Comparison of ENCODE assay signal across 8 mouse cellular contexts in the genomic region with DNA sequence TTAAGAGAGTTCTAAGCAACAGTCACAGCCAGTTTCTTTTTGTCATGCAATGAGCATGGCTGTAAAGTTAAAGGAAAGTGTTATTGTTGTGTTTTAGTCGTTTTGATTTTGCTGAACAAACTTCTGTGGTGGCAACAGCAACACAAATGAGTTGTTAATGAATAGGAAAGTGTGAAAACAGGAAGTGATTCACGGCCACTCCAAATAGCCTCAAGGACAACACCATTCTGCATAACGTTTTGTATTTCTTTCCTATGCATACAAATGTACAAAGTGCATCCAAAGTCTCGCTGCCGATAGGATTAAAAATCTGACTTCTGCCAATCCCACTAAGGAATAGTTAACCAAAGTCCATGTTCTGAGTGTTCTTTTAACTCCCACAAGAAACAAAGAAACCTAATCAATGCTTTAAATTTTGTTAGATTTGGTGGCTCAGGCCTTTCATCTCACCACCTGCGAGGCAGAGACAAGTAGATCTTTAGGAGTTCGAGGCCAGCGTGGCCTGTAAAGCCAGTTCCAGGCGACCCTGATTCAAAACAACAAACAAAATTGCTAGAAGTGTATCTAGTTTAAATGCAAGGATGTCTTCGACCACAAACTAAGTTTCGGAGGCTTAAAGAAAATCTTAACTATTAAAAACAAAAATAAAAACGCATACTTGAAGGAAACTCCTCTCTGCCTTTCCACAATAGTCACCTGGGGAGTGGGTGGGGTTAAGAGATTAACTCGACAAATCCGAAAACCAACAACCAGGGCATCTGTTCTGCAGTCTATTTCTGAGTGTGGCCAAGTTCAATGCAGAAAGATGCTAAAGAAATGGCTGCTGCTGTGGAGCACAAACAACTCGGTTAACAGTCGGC. TPM values are rescaled to one million over a fixed set of nuclear protein-coding genes. Genes with fewer than 3 reads are reported as not detected.
DNase-seq lines count a peak whose midpoint lies in the region; ATAC-seq and TF ChIP-seq lines count a peak whose summit lies in the region.

No protein-coding gene starts in this region.

- intact Hi-C loops in left cerebral cortex, postnatal 14 days (cut with DNase I), result loop anchor here (5.0 kb wide), 1 partner anchor 857 kb away; no protein-coding TSS in a partner anchor

- peaks cover 11% of the 10 kb centered on the region for H3K36me3 ChIP-seq in erythroblast, embryonic 14.5 days (ENCODE audit: control insufficient read depth)
- H3K36me3 ChIP-seq in C2C12 (ENCODE audit: control insufficient read depth, insufficient read depth), result peaks cover 29% of the 10 kb centered on the region
- H3K36me3 ChIP-seq in forebrain, embryonic 11.5 days (ENCODE audit: control insufficient read depth, insufficient read depth, low read length), result peaks cover 7% of the 10 kb centered on the region; the same call in 1 of the 2 replicates
- peaks cover 15% of the 10 kb centered on the region for H3K36me3 ChIP-seq in limb, embryonic 15.5 days
- H3K36me3 ChIP-seq in neural tube, embryonic 14.5 days (ENCODE audit: control insufficient read depth, insufficient read depth, low read length), result peaks cover 3% of the 10 kb centered on the region; the same call in 1 of the 2 replicates

- peak overlapping the region; percentile 70 for H3ac ChIP-seq in C2C12 (ENCODE audit: control insufficient read depth, insufficient read length, low read depth)

- H3K9ac ChIP-seq in forebrain, embryonic 11.5 days (ENCODE audit: low read length), result peak overlapping the region; percentile 85
- peak overlapping the region; percentile 61 for H3K9ac ChIP-seq in limb, embryonic 15.5 days
- H3K9ac ChIP-seq in neural tube, embryonic 14.5 days (replicated peaks; ENCODE audit: low read depth, low read length), result peak overlapping the region; percentile 59

- ATAC-seq in erythroblast, adult 5-6 weeks (replicated peaks; ENCODE audit: low FRiP score, poor library complexity, severe bottlenecking), result no peak; the same call in 1 of the 2 replicates
- no peak for ATAC-seq in forebrain, embryonic 11.5 days (replicated peaks; ENCODE audit: low FRiP score)
- no peak for ATAC-seq in limb, embryonic 15.5 days (ENCODE audit: insufficient number of reproducible peaks, low FRiP score, low TSS enrichment, low read depth)
- no peak for ATAC-seq in neural tube, embryonic 14.5 days (ENCODE audit: low read depth)

- WGBS in forebrain, embryonic 11.5 days, result 32% methylated on average over 16 of the region's 16 CpGs
- 23% methylated on average over 16 of the region's 16 CpGs for WGBS in limb, embryonic 15.5 days
- 29% methylated on average over 16 of the region's 16 CpGs for WGBS in neural tube, embryonic 14.5 days

- no peaks in the 10 kb centered on the region for H3K9me3 ChIP-seq in erythroblast, embryonic 14.5 days (ENCODE audit: control insufficient read depth, low read length)
- H3K9me3 ChIP-seq in forebrain, embryonic 11.5 days (ENCODE audit: control insufficient read depth, low read length), result no peaks in the 10 kb centered on the region
- no peaks in the 10 kb centered on the region for H3K9me3 ChIP-seq in limb, embryonic 15.5 days
- H3K9me3 ChIP-seq in neural tube, embryonic 14.5 days (ENCODE audit: control insufficient read depth, low read length), result no peaks in the 10 kb centered on the region

- no peak for DNase-seq in forebrain, embryonic 11.5 days (ENCODE audit: low spot score)
- no peak for DNase-seq in left cerebral cortex, adult 8-10 months (ENCODE audit: low spot score in 2 of 2)
- no peak for DNase-seq in left cerebral cortex, postnatal 14 days (ENCODE audit: low spot score in 2 of 2)

- no peak overlapping the region for H3K27ac ChIP-seq in forebrain, embryonic 11.5 days (ENCODE audit: low read depth, low read length)
- peak overlapping the region; percentile 76 for H3K27ac ChIP-seq in limb, embryonic 15.5 days
- H3K27ac ChIP-seq in neural tube, embryonic 14.5 days (ENCODE audit: low read depth, low read length), result peak overlapping the region; percentile 75; the same call in 1 of the 2 replicates

- H3K27me3 ChIP-seq in erythroblast, embryonic 14.5 days (ENCODE audit: control insufficient read depth), result no peaks in the 10 kb centered on the region
- H3K27me3 ChIP-seq in C2C12 (ENCODE audit: control insufficient read depth, insufficient read depth, insufficient read length), result no peaks in the 10 kb centered on the region
- H3K27me3 ChIP-seq in forebrain, embryonic 11.5 days (ENCODE audit: control insufficient read depth, insufficient read depth, low read length), result no peaks in the 10 kb centered on the region
- no peaks in the 10 kb centered on the region for H3K27me3 ChIP-seq in limb, embryonic 15.5 days
- H3K27me3 ChIP-seq in neural tube, embryonic 14.5 days (ENCODE audit: control insufficient read depth, insufficient read depth, low read length), result no peaks in the 10 kb centered on the region

- peak overlapping the region; percentile 53 for H3K4me2 ChIP-seq in forebrain, embryonic 11.5 days (ENCODE audit: low read depth, low read length, severe bottlenecking)
- peak overlapping the region; percentile 43 for H3K4me2 ChIP-seq in limb, embryonic 15.5 days
- H3K4me2 ChIP-seq in neural tube, embryonic 14.5 days (ENCODE audit: low read depth, low read length), result peak overlapping the region; percentile 51

- peaks cover 37% of the 10 kb centered on the region for H3K79me2 ChIP-seq in C2C12 (ENCODE audit: control insufficient read depth, insufficient read depth)

- TF ChIP-seq CTCF in C2C12 (IDR thresholded peaks at IDR 0.05; ENCODE audit: control insufficient read depth, insufficient read depth, insufficient read length), result no peak

- H3K79me3 ChIP-seq in C2C12 (ENCODE audit: low read depth), result peaks cover 4% of the 10 kb centered on the region

- peaks cover 13% of the 10 kb centered on the region for H3K4me1 ChIP-seq in erythroblast, embryonic 14.5 days (ENCODE audit: control insufficient read depth)
- H3K4me1 ChIP-seq in forebrain, embryonic 11.5 days (replicated peaks; ENCODE audit: control insufficient read depth, insufficient read depth, low read length), result no peaks in the 10 kb centered on the region
- peaks cover 6% of the 10 kb centered on the region for H3K4me1 ChIP-seq in limb, embryonic 15.5 days
- H3K4me1 ChIP-seq in neural tube, embryonic 14.5 days (ENCODE audit: control insufficient read depth, insufficient read depth, low read length), result peaks cover 7% of the 10 kb centered on the region; the same call in 1 of the 2 replicates

- peak overlapping the region; percentile 91 for H3K4me3 ChIP-seq in erythroblast, embryonic 14.5 days (replicated peaks)
- H3K4me3 ChIP-seq in C2C12 (ENCODE audit: insufficient read depth, poor library complexity, severe bottlenecking), result peak overlapping the region; percentile 66
- H3K4me3 ChIP-seq in forebrain, embryonic 11.5 days (ENCODE audit: low read depth, low read length), result peak overlapping the region; percentile 70
- H3K4me3 ChIP-seq in limb, embryonic 15.5 days, result peak overlapping the region; percentile 84
- H3K4me3 ChIP-seq in neural tube, embryonic 14.5 days (ENCODE audit: low read depth, low read length), result peak overlapping the region; percentile 60

RNA-seq across cellular contexts. Expression of a gene that starts 0.7 kb away (rescaled TPM):
- polyA plus RNA-seq in erythroblast, embryonic 14.5 days (2012), result 0.35 and 0.69 TPM in 2 replicates
- total RNA-seq in erythroblast, adult 5-6 weeks (2015; ENCODE audit: low replicate concordance), result 1.2 and 7.7 TPM in 2 replicates
- 9.8 and 11.8 TPM in 2 replicates for total RNA-seq in erythroblast, adult 5-6 weeks (2017; ENCODE audit: low replicate concordance)
- 19.7 TPM for polyA plus RNA-seq in C2C12 (2012; fragmentation: generic; extraction: Trizol)
- 101 and 109 TPM in 2 replicates for polyA plus RNA-seq in forebrain, embryonic 11.5 days (2014; fragmentation: Nextera tagmentation; extraction: Ambion mirVana)
- polyA plus RNA-seq in limb, embryonic 15.5 days (2015; fragmentation: Nextera tagmentation; extraction: Ambion mirVana), result 59.8 and 63.1 TPM in 2 replicates
- 118 and 131 TPM in 2 replicates for polyA plus RNA-seq in neural tube, embryonic 14.5 days (2014; fragmentation: Nextera tagmentation; extraction: Ambion mirVana)
- total RNA-seq in left cerebral cortex, adult 8-10 months (2022), result 10 to 100 TPM; 49.2 to 55.3 (median 52.1) TPM
- 10 to 100 TPM; 64.7 to 68.3 TPM for total RNA-seq in left cerebral cortex, postnatal 14 days (2021)

RNA-seq across cellular contexts. Expression of a gene that starts 22.9 kb away (rescaled TPM):
- polyA plus RNA-seq in erythroblast, embryonic 14.5 days (2012), result 0.06 and 0.08 TPM in 2 replicates
- not detected in 2 replicates for total RNA-seq in erythroblast, adult 5-6 weeks (2015; ENCODE audit: low replicate concordance)
- total RNA-seq in erythroblast, adult 5-6 weeks (2017; ENCODE audit: low replicate concordance), result not detected in 2 replicates
- 1.6 TPM for polyA plus RNA-seq in C2C12 (2012; fragmentation: generic; extraction: Trizol)
- polyA plus RNA-seq in forebrain, embryonic 11.5 days (2014; fragmentation: Nextera tagmentation; extraction: Ambion mirVana), result not detected in 2 replicates
- not detected in 2 replicates for polyA plus RNA-seq in limb, embryonic 15.5 days (2015; fragmentation: Nextera tagmentation; extraction: Ambion mirVana)
- polyA plus RNA-seq in neural tube, embryonic 14.5 days (2014; fragmentation: Nextera tagmentation; extraction: Ambion mirVana), result not detected in 2 replicates
- total RNA-seq in left cerebral cortex, adult 8-10 months (2022), result under 1 TPM in 2 of 4 experiments, not detected in 2; 0.24 to 0.32 TPM
- total RNA-seq in left cerebral cortex, postnatal 14 days (2021), result not detected

RNA-seq across cellular contexts. Expression of a gene that starts 23.0 kb away (rescaled TPM):
- polyA plus RNA-seq in erythroblast, embryonic 14.5 days (2012), result 0.41 and 0.54 TPM in 2 replicates
- total RNA-seq in erythroblast, adult 5-6 weeks (2015; ENCODE audit: low replicate concordance), result 15.8 and 18.2 TPM in 2 replicates
- total RNA-seq in erythroblast, adult 5-6 weeks (2017; ENCODE audit: low replicate concordance), result 32.1 and 44.7 TPM in 2 replicates
- 18.2 TPM for polyA plus RNA-seq in C2C12 (2012; fragmentation: generic; extraction: Trizol)
- 73.9 and 87.7 TPM in 2 replicates for polyA plus RNA-seq in forebrain, embryonic 11.5 days (2014; fragmentation: Nextera tagmentation; extraction: Ambion mirVana)
- polyA plus RNA-seq in limb, embryonic 15.5 days (2015; fragmentation: Nextera tagmentation; extraction: Ambion mirVana), result 52.0 and 52.3 TPM in 2 replicates
- 43.7 and 51.5 TPM in 2 replicates for polyA plus RNA-seq in neural tube, embryonic 14.5 days (2014; fragmentation: Nextera tagmentation; extraction: Ambion mirVana)
- 10 to 100 TPM; 20.9 to 28.0 (median 25.9) TPM for total RNA-seq in left cerebral cortex, adult 8-10 months (2022)
- total RNA-seq in left cerebral cortex, postnatal 14 days (2021), result 10 to 100 TPM; 25.5 to 29.8 TPM

RNA-seq across cellular contexts. Expression of a gene that starts 39.7 kb away (rescaled TPM):
- polyA plus RNA-seq in erythroblast, embryonic 14.5 days (2012), result 0.03 TPM in 1 of 2 replicates, not detected in the other
- not detected in 2 replicates for total RNA-seq in erythroblast, adult 5-6 weeks (2015; ENCODE audit: low replicate concordance)
- not detected in 2 replicates for total RNA-seq in erythroblast, adult 5-6 weeks (2017; ENCODE audit: low replicate concordance)
- not detected for polyA plus RNA-seq in C2C12 (2012; fragmentation: generic; extraction: Trizol)
- not detected in 2 replicates for polyA plus RNA-seq in forebrain, embryonic 11.5 days (2014; fragmentation: Nextera tagmentation; extraction: Ambion mirVana)
- polyA plus RNA-seq in limb, embryonic 15.5 days (2015; fragmentation: Nextera tagmentation; extraction: Ambion mirVana), result not detected in 2 replicates
- not detected in 2 replicates for polyA plus RNA-seq in neural tube, embryonic 14.5 days (2014; fragmentation: Nextera tagmentation; extraction: Ambion mirVana)
- total RNA-seq in left cerebral cortex, adult 8-10 months (2022), result not detected
- not detected for total RNA-seq in left cerebral cortex, postnatal 14 days (2021)

Comparison
In these comparisons a context has a peak if more than half of its experiments do, and no peak if none do; other contexts are left out.
1. RNA of a gene that starts 0.7 kb away (polyA plus RNA-seq): 118 to 131 TPM in neural tube, embryonic 14.5 days, 101 to 109 TPM in forebrain, embryonic 11.5 days, 59.8 to 63.1 TPM in limb, embryonic 15.5 days and 19.7 TPM in C2C12 (single experiment); 0.35 to 0.69 TPM in erythroblast, embryonic 14.5 days; every median in the first group is over 10 times any median in the second.
2. RNA of a gene that starts 23.0 kb away (polyA plus RNA-seq): 73.9 to 87.7 TPM in forebrain, embryonic 11.5 days, 52.0 to 52.3 TPM in limb, embryonic 15.5 days, 43.7 to 51.5 TPM in neural tube, embryonic 14.5 days and 18.2 TPM in C2C12 (single experiment); 0.41 to 0.54 TPM in erythroblast, embryonic 14.5 days; every median in the first group is over 10 times any median in the second.
3. Peak in every context shown above with its lines, with median percentiles within 50 percentile points of each other: H3K4me3 ChIP-seq, H3K4me2 ChIP-seq and H3K9ac ChIP-seq.